Mouse (Mus musculus) small intestine, adult 2 months (tissue): ENCODE data around the gene Zfp260.

Experiments
- CTCF ChIP-seq: fragments of 200-500 bp; IDR thresholded peaks from 2 replicates; pipeline ENCODE4 v1.5.1; 2012; ENCODE audit warnings: low read depth, mild to moderate bottlenecking, control low read depth, inconsistent platforms, low read length, moderate library complexity, mixed read lengths; ENCODE audit not compliant: insufficient replicate concordance, insufficient read length; ENCODE audit errors: extremely low read depth
- POLR2A ChIP-seq: fragments of 200-500 bp; IDR thresholded peaks from 2 replicates; pipeline ENCODE4 v1.6.1; 2012; ENCODE audit warnings: low read depth, mild to moderate bottlenecking, control low read depth, inconsistent platforms, low read length, moderate library complexity

GRCm38 (mm10) chr7:30129900-30130299 is 35.3 kb downstream of the Zfp260 start:
- no peak for TF ChIP-seq POLR2A
- TF ChIP-seq CTCF = no peak
